Mouse (Mus musculus) liver, postnatal 0 days (tissue): ENCODE measurements around the gene Farsb. TPM values are rescaled to one million over a fixed set of nuclear protein-coding genes. Genes with fewer than 3 reads are reported as not detected.

ENCODE experiments used
- ATAC-seq: fragments of 200-750 bp; cut with Nextera tagmentation; 2 replicates; pipeline ENCODE4 v1.8.0; 2017; ENCODE audit warnings: mild to moderate bottlenecking, moderate library complexity
- DNase-seq: peaks from one replicate; pipeline ENCODE4 v3.0.0-alpha.2; 2016
- H3K27ac ChIP-seq: fragments of 300-500 bp; sonication (generic); 2 replicates; pipeline ENCODE4 v1.5.1; 2014; ENCODE audit warnings: antibody characterized with exemption, moderate library complexity, mild to moderate bottlenecking, low read depth
- H3K27me3 ChIP-seq: fragments of 300-500 bp; sonication (generic); 2 replicates; pipeline ENCODE4 v1.6.1; 2014; ENCODE audit warnings: low read length, control low read depth, mixed read lengths; ENCODE audit not compliant: insufficient read depth
- H3K36me3 ChIP-seq: fragments of 300-500 bp; sonication (generic); replicated peaks from 2 replicates; pipeline ENCODE4 v1.6.1; 2014; ENCODE audit warnings: mild to moderate bottlenecking, control low read depth, low read length, moderate library complexity, mixed read lengths; ENCODE audit not compliant: insufficient read depth
- H3K4me1 ChIP-seq: fragments of 300-500 bp; sonication (generic); 2 replicates; pipeline ENCODE4 v1.6.1; 2014; ENCODE audit warnings: antibody characterized with exemption, mild to moderate bottlenecking, control low read depth; ENCODE audit not compliant: insufficient read depth
- H3K4me2 ChIP-seq: fragments of 300-500 bp; sonication (generic); 2 replicates; pipeline ENCODE4 v1.6.1; 2014; ENCODE audit warnings: low read depth, mild to moderate bottlenecking, low read length, moderate library complexity, mixed read lengths
- H3K4me3 ChIP-seq: fragments of 300-500 bp; sonication (generic); 2 replicates; pipeline ENCODE4 v1.5.1; 2014; ENCODE audit warnings: low read depth, low read length
- H3K9ac ChIP-seq: fragments of 300-500 bp; sonication (generic); replicated peaks from 2 replicates; pipeline ENCODE4 v1.6.1; 2014; ENCODE audit warnings: mild to moderate bottlenecking, moderate library complexity
- H3K9me3 ChIP-seq: fragments of 300-500 bp; sonication (generic); 2 replicates; pipeline ENCODE4 v1.6.1; 2016; ENCODE audit warnings: mild to moderate bottlenecking, control low read depth, low read length, mixed read lengths
- CTCF ChIP-seq: sonication (generic); IDR thresholded peaks from 2 replicates; pipeline ENCODE4 v1.5.1; 2016; ENCODE audit warnings: antibody characterized with exemption, low read depth
- EP300 ChIP-seq: IDR thresholded peaks from 2 replicates; pipeline ENCODE4 v1.6.1; 2016; ENCODE audit warnings: antibody characterized with exemption, low read depth, mild to moderate bottlenecking
- WGBS: fragments of 180-500 bp; shearing (Covaris S2); extraction: QIAGEN DNeasy Blood & Tissue Kit; methylation state at CpG from one replicate; pipeline ENCODE4 v1.1.7; 2014; ENCODE audit not compliant: insufficient replicate concordance; 5-methylcytosine and 5-hydroxymethylcytosine counted together
- polyA plus RNA-seq: library from polyadenylated mRNA; unstranded; fragments of >200 nt; fragmentation: Nextera tagmentation; extraction: Ambion mirVana; gene quantifications from 2 replicates; pipeline ENCODE4 v1.2.1, GENCODE M21; 2015

Gene Farsb
- polyA plus RNA-seq, 1 experiment from 2014 or later = 41.5 TPM

- Histone ChIP-seq H3K9ac (no peak overlapping the region), H3K27ac (no peak overlapping the region), H3K4me3 (no peak overlapping the region), H3K36me3 (peaks cover 25% of the 10 kb centered on the region), H3K4me1 (no peaks in the 10 kb centered on the region), H3K9me3 (no peaks in the 10 kb centered on the region), H3K27me3 (no peaks in the 10 kb centered on the region), H3K4me2 (no peak overlapping the region)
- no peak for TF ChIP-seq CTCF
- TF ChIP-seq EP300 = no peak
- WGBS = 65% methylated on average over 3 of the region's 3 CpGs
- DNase-seq (no peak), ATAC-seq (no peak)
These were observed 51.5 kb downstream of the Farsb start for GRCm38 (mm10) chr1:78437150-78437549.

- ATAC-seq (no peak), DNase-seq (no peak)
- H3K4me2 ChIP-seq = no peak overlapping the region
- H3K9me3 ChIP-seq = no peaks in the 10 kb centered on the region
- H3K4me3 ChIP-seq = no peak overlapping the region
- WGBS = 88% methylated on average over 1 of the region's 1 CpGs
- no peaks in the 10 kb centered on the region for H3K27me3 ChIP-seq
- H3K4me1 ChIP-seq = no peaks in the 10 kb centered on the region
- H3K9ac ChIP-seq = no peak overlapping the region
- TF ChIP-seq EP300 (no peak), CTCF (no peak)
- H3K27ac ChIP-seq = no peak overlapping the region
- peaks cover 20% of the 10 kb centered on the region for H3K36me3 ChIP-seq
These were observed 52.3 kb downstream of the Farsb start for GRCm38 (mm10) chr1:78436445-78436844.

- Histone ChIP-seq H3K9ac (no peak overlapping the region), H3K4me1 (no peaks in the 10 kb centered on the region), H3K4me2 (no peak overlapping the region), H3K27ac (peak overlapping the region; percentile 8; the same call in 1 of the 2 replicates), H3K27me3 (no peaks in the 10 kb centered on the region), H3K9me3 (no peaks in the 10 kb centered on the region), H3K4me3 (no peak overlapping the region), H3K36me3 (peaks cover 20% of the 10 kb centered on the region)
- 0 out of 2 replicates have a peak, but pooled peaks have one; percentile 40 for ATAC-seq
- no peak for DNase-seq
- WGBS = 63% methylated on average over 2 of the region's 2 CpGs
- TF ChIP-seq CTCF (no peak), EP300 (no peak)
These were observed 52.7 kb downstream of the Farsb start for GRCm38 (mm10) chr1:78435967-78436366.

- Histone ChIP-seq H3K4me1 (no peaks in the 10 kb centered on the region), H3K27me3 (no peaks in the 10 kb centered on the region), H3K27ac (no peak overlapping the region), H3K4me3 (no peak overlapping the region), H3K4me2 (no peak overlapping the region), H3K9ac (no peak overlapping the region), H3K9me3 (no peaks in the 10 kb centered on the region), H3K36me3 (peaks cover 2% of the 10 kb centered on the region; the same call in 1 of the 2 replicates)
- DNase-seq (no peak), ATAC-seq (no peak)
- no peak for TF ChIP-seq EP300
- TF ChIP-seq CTCF = no peak
- 88% methylated on average over 9 of the region's 9 CpGs for WGBS
These were observed 55.2 kb downstream of the Farsb start for GRCm38 (mm10) chr1:78433472-78433871.

GRCm38 (mm10) chr1:78428851-78429250, 59.8 kb downstream of the Farsb start:
- H3K4me2 ChIP-seq = no peak overlapping the region
- H3K27ac ChIP-seq = no peak overlapping the region
- WGBS = 89% methylated on average over 11 of the region's 11 CpGs
- DNase-seq (no peak), ATAC-seq (no peak)
- H3K36me3 ChIP-seq = peaks cover 9% of the 10 kb centered on the region
- H3K4me1 ChIP-seq = peaks cover 8% of the 10 kb centered on the region
- H3K9me3 ChIP-seq = no peaks in the 10 kb centered on the region
- H3K9ac ChIP-seq = no peak overlapping the region
- H3K4me3 ChIP-seq = no peak overlapping the region
- H3K27me3 ChIP-seq = no peaks in the 10 kb centered on the region
- TF ChIP-seq EP300 (no peak), CTCF (no peak)

- Histone ChIP-seq H3K4me2 (no peak overlapping the region), H3K9ac (no peak overlapping the region), H3K27ac (no peak overlapping the region), H3K9me3 (no peaks in the 10 kb centered on the region), H3K4me3 (no peak overlapping the region), H3K27me3 (no peaks in the 10 kb centered on the region), H3K4me1 (peaks cover 8% of the 10 kb centered on the region), H3K36me3 (peaks cover 12% of the 10 kb centered on the region)
- ATAC-seq (no peak), DNase-seq (no peak)
- 76% methylated on average over 3 of the region's 3 CpGs for WGBS
- TF ChIP-seq CTCF (no peak), EP300 (no peak)
These were observed 61.9 kb downstream of the Farsb start for GRCm38 (mm10) chr1:78426841-78427240.
